Mouse (Mus musculus) lung, embryonic 16.5 days (tissue): ENCODE measurements around the gene Fank1. TPM values are rescaled to one million over a fixed set of nuclear protein-coding genes. Genes with fewer than 3 reads are reported as not detected.

ENCODE experiments used
- ATAC-seq: fragments of 200-750 bp; cut with Nextera tagmentation; 2 replicates; pipeline ENCODE4 v1.8.0; 2017; ENCODE audit warnings: low read depth, mild to moderate bottlenecking, moderate library complexity
- H3K27ac ChIP-seq: fragments of 300-500 bp; sonication (generic); 2 replicates; pipeline ENCODE4 v1.5.1; 2014; ENCODE audit warnings: mild to moderate bottlenecking, control low read depth, low read length
- H3K27me3 ChIP-seq: fragments of 300-500 bp; sonication (generic); 2 replicates; pipeline ENCODE4 v1.6.1; 2014; ENCODE audit warnings: low read depth, low read length, mixed read lengths; ENCODE audit not compliant: control insufficient read depth, insufficient read depth
- H3K36me3 ChIP-seq: fragments of 300-500 bp; sonication (generic); 2 replicates; pipeline ENCODE4 v1.6.1; 2014; ENCODE audit warnings: low read length; ENCODE audit not compliant: control insufficient read depth, insufficient read depth
- H3K4me1 ChIP-seq: fragments of 300-500 bp; sonication (generic); replicated peaks from 2 replicates; pipeline ENCODE4 v1.6.1; 2014; ENCODE audit warnings: low read length, mixed read lengths; ENCODE audit not compliant: control insufficient read depth, insufficient read depth
- H3K4me2 ChIP-seq: fragments of 300-500 bp; sonication (generic); 2 replicates; pipeline ENCODE4 v1.6.1; 2014; ENCODE audit warnings: low read depth, low read length, control low read depth
- H3K4me3 ChIP-seq: fragments of 300-500 bp; sonication (generic); 2 replicates; pipeline ENCODE4 v1.5.1; 2014; ENCODE audit warnings: mild to moderate bottlenecking, low read length, control low read depth
- H3K9ac ChIP-seq: fragments of 300-500 bp; sonication (generic); 2 replicates; pipeline ENCODE4 v1.6.1; 2014; ENCODE audit warnings: low read length, control low read depth
- H3K9me3 ChIP-seq: fragments of 300-500 bp; sonication (generic); 2 replicates; pipeline ENCODE4 v1.6.1; 2016; ENCODE audit warnings: low read length; ENCODE audit not compliant: control insufficient read depth
- WGBS: fragments of 180-500 bp; shearing (Covaris S2); extraction: QIAGEN DNeasy Blood & Tissue Kit; methylation state at CpG from one replicate; pipeline ENCODE4 v1.1.7; 2014; 5-methylcytosine and 5-hydroxymethylcytosine counted together
- polyA plus RNA-seq: library from polyadenylated mRNA; unstranded; fragments of >200 nt; fragmentation: Nextera tagmentation; extraction: Ambion mirVana; gene quantifications from 2 replicates; pipeline ENCODE4 v1.2.1, GENCODE M21; 2015

Gene Fank1
- polyA plus RNA-seq, 1 experiment from 2014 or later = 2.7 TPM

GRCm38 (mm10) chr7:133781991-133782390 is 5.3 kb downstream of the Fank1 start:
- WGBS = 45% methylated on average over 6 of the region's 6 CpGs
- Histone ChIP-seq H3K4me1 (no peaks in the 10 kb centered on the region), H3K9me3 (no peaks in the 10 kb centered on the region), H3K27ac (no peak overlapping the region), H3K9ac (no peak overlapping the region), H3K4me3 (no peak overlapping the region), H3K4me2 (no peak overlapping the region), H3K36me3 (no peaks in the 10 kb centered on the region), H3K27me3 (peaks cover 3% of the 10 kb centered on the region; the same call in 1 of the 2 replicates)
- no peak for ATAC-seq

GRCm38 (mm10) chr7:133782717-133783435 is 6.2 kb downstream of the Fank1 start, which contains the start of gene Dhx32:
Gene Dhx32, minus strand, starts transcription at chr7:133782726.
- WGBS = 22% methylated on average over 18 of the region's 18 CpGs
- H3K27me3 ChIP-seq = no peaks in the 10 kb centered on the region
- peak within 1 kb of the TSS; percentile 5 for H3K4me2 ChIP-seq
- H3K4me3 ChIP-seq = no peak within 1 kb of the TSS
- no peaks in the 10 kb centered on the region for H3K4me1 ChIP-seq
- H3K36me3 ChIP-seq = no peaks in the 10 kb centered on the region
- H3K9ac ChIP-seq = no peak within 1 kb of the TSS
- no peaks in the 10 kb centered on the region for H3K9me3 ChIP-seq
- peak; percentile 86 for ATAC-seq
- peak within 1 kb of the TSS; percentile 26 for H3K27ac ChIP-seq

GRCm38 (mm10) chr7:133787571-133787970 is 10.9 kb downstream of the Fank1 start:
- no peaks in the 10 kb centered on the region for H3K27me3 ChIP-seq
- H3K4me1 ChIP-seq = no peaks in the 10 kb centered on the region
- no peak overlapping the region for H3K9ac ChIP-seq
- WGBS = 81% methylated on average over 6 of the region's 6 CpGs
- no peaks in the 10 kb centered on the region for H3K36me3 ChIP-seq
- no peak overlapping the region for H3K4me3 ChIP-seq
- no peak overlapping the region for H3K27ac ChIP-seq
- H3K9me3 ChIP-seq = no peaks in the 10 kb centered on the region
- ATAC-seq = no peak
- no peak overlapping the region for H3K4me2 ChIP-seq

GRCm38 (mm10) chr7:133788147-133788546 is 11.5 kb downstream of the Fank1 start:
- ATAC-seq = no peak
- Histone ChIP-seq H3K4me2 (no peak overlapping the region), H3K27ac (no peak overlapping the region), H3K9me3 (no peaks in the 10 kb centered on the region), H3K36me3 (no peaks in the 10 kb centered on the region), H3K4me1 (no peaks in the 10 kb centered on the region; the same call in 1 of the 2 replicates), H3K9ac (no peak overlapping the region), H3K27me3 (no peaks in the 10 kb centered on the region), H3K4me3 (no peak overlapping the region)
- 59% methylated on average over 3 of the region's 3 CpGs for WGBS

- H3K36me3 ChIP-seq = no peaks in the 10 kb centered on the region
- 91% methylated on average over 4 of the region's 4 CpGs for WGBS
- ATAC-seq = no peak
- no peak overlapping the region for H3K4me2 ChIP-seq
- no peak overlapping the region for H3K27ac ChIP-seq
- H3K9me3 ChIP-seq = no peaks in the 10 kb centered on the region
- H3K27me3 ChIP-seq = no peaks in the 10 kb centered on the region
- no peak overlapping the region for H3K4me3 ChIP-seq
- H3K4me1 ChIP-seq = peaks cover 6% of the 10 kb centered on the region
- H3K9ac ChIP-seq = no peak overlapping the region
These were observed 13.5 kb downstream of the Fank1 start for GRCm38 (mm10) chr7:133790171-133790570.

GRCm38 (mm10) chr7:133790608-133791229 is 14.1 kb downstream of the Fank1 start:
- no peak for ATAC-seq
- no peak overlapping the region for H3K27ac ChIP-seq
- WGBS = 77% methylated on average over 4 of the region's 4 CpGs

GRCm38 (mm10) chr7:133792771-133793170 is 16.1 kb downstream of the Fank1 start:
- Histone ChIP-seq H3K4me2 (no peak overlapping the region), H3K4me3 (no peak overlapping the region), H3K9me3 (no peaks in the 10 kb centered on the region), H3K36me3 (no peaks in the 10 kb centered on the region), H3K27me3 (no peaks in the 10 kb centered on the region), H3K9ac (no peak overlapping the region), H3K27ac (no peak overlapping the region), H3K4me1 (peaks cover 6% of the 10 kb centered on the region)
- no peak for ATAC-seq
- 11% methylated on average over 1 of the region's 1 CpGs for WGBS

More at GRCm38 (mm10) chr7:133790608-133791229, 14.1 kb downstream of the Fank1 start:
- no peak overlapping the region for H3K4me2 ChIP-seq
- H3K9ac ChIP-seq = no peak overlapping the region
- no peaks in the 10 kb centered on the region for H3K27me3 ChIP-seq
- H3K9me3 ChIP-seq = no peaks in the 10 kb centered on the region
- H3K4me1 ChIP-seq = peaks cover 6% of the 10 kb centered on the region
- no peaks in the 10 kb centered on the region for H3K36me3 ChIP-seq
- H3K4me3 ChIP-seq = no peak overlapping the region

GRCm38 (mm10) chr7:133793248-133794131 is 16.8 kb downstream of the Fank1 start:
- WGBS = 38% methylated on average over 10 of the region's 10 CpGs
- Histone ChIP-seq H3K4me1 (peaks cover 6% of the 10 kb centered on the region), H3K4me2 (no peak overlapping the region), H3K27me3 (no peaks in the 10 kb centered on the region), H3K36me3 (no peaks in the 10 kb centered on the region), H3K4me3 (no peak overlapping the region), H3K9me3 (no peaks in the 10 kb centered on the region), H3K9ac (no peak overlapping the region), H3K27ac (no peak overlapping the region)
- peak; percentile 53 for ATAC-seq

GRCm38 (mm10) chr7:133794720-133795119 is 18.1 kb downstream of the Fank1 start:
- Histone ChIP-seq H3K4me1 (peaks cover 6% of the 10 kb centered on the region), H3K9me3 (no peaks in the 10 kb centered on the region), H3K9ac (no peak overlapping the region), H3K27me3 (no peaks in the 10 kb centered on the region), H3K27ac (no peak overlapping the region), H3K4me3 (no peak overlapping the region), H3K36me3 (no peaks in the 10 kb centered on the region), H3K4me2 (no peak overlapping the region)
- peak; percentile 47 for ATAC-seq
- WGBS = 48% methylated on average over 2 of the region's 2 CpGs
